Mouse (Mus musculus): ENCODE measurements around the gene Kcnj9. TPM values are rescaled to one million over a fixed set of nuclear protein-coding genes. Genes with fewer than 3 reads are reported as not detected.

Gene Kcnj9
- polyA plus RNA-seq, 1 experiment from 2014 or later: 2.1 TPM

DNA sequence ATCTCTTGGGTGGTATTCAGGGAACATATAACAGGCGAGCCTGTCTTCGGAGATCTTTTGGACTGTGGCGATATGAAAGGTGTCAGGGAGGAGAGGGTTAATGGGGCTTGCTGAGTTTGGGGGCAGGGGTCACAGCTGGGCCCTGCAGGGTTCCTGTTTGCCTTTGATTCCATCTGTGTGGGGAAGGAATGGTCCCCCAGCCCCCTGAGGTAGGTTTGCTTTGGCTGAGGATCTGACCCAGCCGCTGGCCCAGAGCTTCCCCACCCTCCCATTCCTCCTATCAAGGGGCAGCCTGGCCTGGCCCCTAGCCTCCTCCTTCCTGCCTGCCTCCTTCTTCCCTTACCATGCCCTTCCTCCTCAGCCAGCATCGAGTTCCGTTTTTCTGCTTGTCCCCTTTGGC lies 26.3 kb downstream of the Kcnj9 start:
- no peaks in the 10 kb centered on the region for H3K9me3 ChIP-seq (ENCODE audit: control insufficient read depth, low read length)
- ATAC-seq (ENCODE audit: low FRiP score): no peak
- H3K4me3 ChIP-seq (replicated peaks; ENCODE audit: low read length): no peak overlapping the region
- no peak overlapping the region for H3K4me2 ChIP-seq (replicated peaks)
- H3K9ac ChIP-seq: no peak overlapping the region
- H3K27ac ChIP-seq: no peak overlapping the region
- H3K27me3 ChIP-seq (ENCODE audit: control insufficient read depth, insufficient read depth, low read length): no peaks in the 10 kb centered on the region; the same call in 1 of the 2 replicates
- no peak for DNase-seq (ENCODE audit: low spot score)
- WGBS: 5% methylated on average over 6 of the region's 6 CpGs
- peaks cover 21% of the 10 kb centered on the region for H3K4me1 ChIP-seq (replicated peaks; ENCODE audit: control insufficient read depth, insufficient read depth, low read length)
- no peaks in the 10 kb centered on the region for H3K36me3 ChIP-seq (replicated peaks; ENCODE audit: control insufficient read depth, insufficient read depth)

DNA sequence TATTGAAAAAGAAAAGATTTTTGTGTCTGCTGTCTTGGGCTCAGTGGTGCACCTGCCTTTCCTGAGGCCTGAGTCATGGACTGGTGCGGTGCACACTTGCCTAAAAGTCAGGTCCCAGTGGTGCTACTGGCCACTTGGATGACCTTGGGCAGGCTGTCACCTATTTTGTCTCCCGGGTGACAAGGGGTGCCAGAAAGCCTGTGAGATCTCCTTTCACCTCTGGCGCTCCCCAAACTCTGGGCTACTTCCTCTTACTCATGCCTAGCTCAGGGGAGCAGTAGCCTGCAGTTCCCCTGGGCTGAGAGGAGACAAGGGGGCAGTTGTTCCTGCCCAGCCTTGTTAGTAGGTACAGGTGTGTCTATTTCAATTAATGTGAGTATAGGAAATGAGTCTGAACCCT lies 26.8 kb downstream of the Kcnj9 start:
- Histone ChIP-seq H3K36me3 (replicated peaks; ENCODE audit: control insufficient read depth, insufficient read depth) (no peaks in the 10 kb centered on the region), H3K27me3 (ENCODE audit: control insufficient read depth, insufficient read depth, low read length) (no peaks in the 10 kb centered on the region; the same call in 1 of the 2 replicates), H3K4me1 (replicated peaks; ENCODE audit: control insufficient read depth, insufficient read depth, low read length) (peaks cover 22% of the 10 kb centered on the region), H3K4me3 (replicated peaks; ENCODE audit: low read length) (no peak overlapping the region), H3K27ac (no peak overlapping the region), H3K9ac (no peak overlapping the region), H3K9me3 (ENCODE audit: control insufficient read depth, low read length) (no peaks in the 10 kb centered on the region), H3K4me2 (replicated peaks) (no peak overlapping the region)
- WGBS: 56% methylated on average over 3 of the region's 3 CpGs
- ATAC-seq (ENCODE audit: low FRiP score): no peak
- no peak for DNase-seq (ENCODE audit: low spot score)

DNA sequence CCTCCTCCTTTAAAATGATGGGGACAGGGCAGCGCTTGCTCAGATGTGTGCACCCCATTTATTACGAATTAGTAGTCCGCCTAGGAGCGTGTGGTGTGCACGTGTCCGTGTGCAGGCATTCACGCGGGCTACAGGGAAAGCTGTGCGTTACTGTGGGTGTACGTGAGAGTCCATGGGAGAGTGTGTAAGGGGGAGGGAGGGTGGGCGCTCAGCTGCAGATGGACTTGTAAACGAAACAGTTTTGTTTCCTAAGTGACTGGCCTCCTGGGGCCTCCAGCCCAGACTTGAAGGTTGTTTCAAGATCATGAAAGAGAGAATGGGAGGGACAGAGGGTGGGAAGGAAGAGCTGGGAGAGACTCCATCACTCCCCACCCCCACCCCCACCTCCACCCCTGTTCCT lies 27.9 kb downstream of the Kcnj9 start:
- Histone ChIP-seq H3K4me2 (replicated peaks) (no peak overlapping the region), H3K9ac (no peak overlapping the region), H3K27me3 (ENCODE audit: control insufficient read depth, insufficient read depth, low read length) (no peaks in the 10 kb centered on the region; the same call in 1 of the 2 replicates), H3K27ac (no peak overlapping the region; the same call in 1 of the 2 replicates), H3K9me3 (ENCODE audit: control insufficient read depth, low read length) (no peaks in the 10 kb centered on the region), H3K4me1 (replicated peaks; ENCODE audit: control insufficient read depth, insufficient read depth, low read length) (peaks cover 22% of the 10 kb centered on the region), H3K4me3 (replicated peaks; ENCODE audit: low read length) (no peak overlapping the region), H3K36me3 (replicated peaks; ENCODE audit: control insufficient read depth, insufficient read depth) (no peaks in the 10 kb centered on the region)
- ATAC-seq (ENCODE audit: low FRiP score) (peak; percentile 54; the same call in 1 of the 2 replicates), DNase-seq (ENCODE audit: low spot score) (no peak)
- 24% methylated on average over 12 of the region's 12 CpGs for WGBS

DNA sequence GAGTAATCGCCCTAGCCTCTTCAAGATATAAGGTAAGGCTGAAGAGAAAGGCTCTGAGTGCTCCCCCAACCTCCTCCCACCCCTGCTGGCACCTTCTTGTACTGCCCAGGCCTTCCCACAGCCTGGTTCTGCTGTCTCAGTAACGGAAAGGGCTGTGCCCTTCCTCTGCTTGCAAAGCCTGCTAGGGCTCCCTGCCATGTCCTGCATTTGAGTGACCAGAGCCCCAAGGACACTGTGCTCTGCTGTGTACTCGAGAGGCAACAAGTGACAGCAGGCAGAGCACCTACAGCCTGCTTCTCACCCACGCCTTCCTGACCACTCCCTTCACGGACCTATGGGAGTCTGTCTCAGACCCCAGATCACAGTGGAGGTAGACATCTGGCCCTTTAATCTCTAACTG lies 28.9 kb downstream of the Kcnj9 start:
- H3K9me3 ChIP-seq (ENCODE audit: control insufficient read depth, low read length): no peaks in the 10 kb centered on the region
- H3K9ac ChIP-seq: no peak overlapping the region
- no peaks in the 10 kb centered on the region; the same call in 1 of the 2 replicates for H3K27me3 ChIP-seq (ENCODE audit: control insufficient read depth, insufficient read depth, low read length)
- 59% methylated on average over 5 of the region's 5 CpGs for WGBS
- H3K4me3 ChIP-seq (replicated peaks; ENCODE audit: low read length): no peak overlapping the region
- H3K27ac ChIP-seq: no peak overlapping the region
- H3K4me2 ChIP-seq (replicated peaks): no peak overlapping the region
- no peak for DNase-seq (ENCODE audit: low spot score)
- no peaks in the 10 kb centered on the region for H3K36me3 ChIP-seq (replicated peaks; ENCODE audit: control insufficient read depth, insufficient read depth)
- no peak for ATAC-seq (ENCODE audit: low FRiP score)
- peaks cover 22% of the 10 kb centered on the region for H3K4me1 ChIP-seq (replicated peaks; ENCODE audit: control insufficient read depth, insufficient read depth, low read length)

DNA sequence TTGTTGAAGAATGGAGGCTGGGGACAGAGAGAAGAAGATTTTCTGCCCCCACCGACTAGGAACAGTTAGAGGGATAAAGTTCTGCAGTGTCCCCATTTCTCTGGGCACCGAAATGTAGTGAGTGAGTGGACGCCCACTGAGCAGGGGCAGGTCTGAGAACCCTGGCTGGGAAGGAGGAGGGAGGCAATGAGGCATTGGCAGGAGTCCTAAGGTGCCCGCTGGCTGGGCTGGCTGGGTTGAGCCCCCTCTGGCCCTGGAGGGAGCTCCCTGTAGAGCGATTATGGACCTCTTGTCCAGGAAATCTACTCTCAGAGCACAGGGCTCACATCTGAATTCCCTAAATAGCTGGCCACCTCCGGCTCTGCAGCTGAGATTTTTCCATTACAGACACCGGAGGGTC lies 29.6 kb downstream of the Kcnj9 start:
- no peak for ATAC-seq (ENCODE audit: low FRiP score)
- Histone ChIP-seq H3K36me3 (replicated peaks; ENCODE audit: control insufficient read depth, insufficient read depth) (no peaks in the 10 kb centered on the region), H3K27ac (no peak overlapping the region), H3K4me1 (replicated peaks; ENCODE audit: control insufficient read depth, insufficient read depth, low read length) (peaks cover 22% of the 10 kb centered on the region), H3K27me3 (ENCODE audit: control insufficient read depth, insufficient read depth, low read length) (no peaks in the 10 kb centered on the region; the same call in 1 of the 2 replicates), H3K4me2 (replicated peaks) (no peak overlapping the region), H3K9ac (no peak overlapping the region), H3K9me3 (ENCODE audit: control insufficient read depth, low read length) (no peaks in the 10 kb centered on the region), H3K4me3 (replicated peaks; ENCODE audit: low read length) (no peak overlapping the region)
- WGBS: 63% methylated on average over 7 of the region's 7 CpGs
- DNase-seq (ENCODE audit: low spot score): no peak

DNA sequence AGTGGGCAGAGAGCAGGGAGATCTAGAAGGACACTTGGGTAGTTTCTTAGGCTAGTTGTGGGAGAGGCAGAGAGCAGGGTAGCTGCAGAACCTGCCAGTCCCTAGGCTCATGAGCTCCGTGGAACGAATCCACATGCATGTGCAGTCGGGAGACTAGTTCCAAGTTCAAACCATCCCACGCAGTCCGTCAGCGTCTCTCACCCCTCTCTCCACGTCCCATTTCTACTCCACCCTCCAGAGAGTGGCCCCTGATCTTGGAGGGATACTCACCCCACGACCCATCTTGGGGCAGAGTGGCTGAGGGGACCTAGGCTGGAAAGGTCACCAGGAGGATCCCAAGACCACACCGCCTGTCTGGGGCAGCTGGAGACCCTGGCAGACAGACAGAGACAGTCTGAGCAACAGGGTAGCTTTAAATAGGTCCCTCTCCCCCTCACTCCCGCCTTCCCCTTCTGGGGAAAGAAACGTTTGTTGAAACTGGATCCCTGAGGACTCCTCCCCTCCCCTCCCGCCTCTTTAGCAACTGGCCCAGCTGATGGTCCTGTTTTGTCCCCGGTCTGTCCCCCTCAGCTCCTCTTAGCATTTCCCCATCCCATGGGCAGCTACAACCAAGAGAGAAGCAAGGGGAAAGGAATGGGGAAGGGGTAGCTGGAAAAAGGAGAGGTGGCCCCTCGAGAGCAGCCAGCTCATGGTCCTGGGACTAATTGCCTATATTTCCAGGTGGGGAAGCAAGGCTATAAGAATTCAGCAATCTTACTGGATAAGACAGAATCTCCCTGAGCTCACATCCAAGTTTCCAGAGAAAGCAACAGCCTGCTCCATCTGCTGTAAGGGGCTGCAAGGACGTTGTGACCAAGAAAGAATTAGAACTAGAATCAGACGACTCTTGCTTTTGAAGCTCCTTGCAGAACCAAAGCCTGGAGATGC lies 31.2 kb downstream of the Kcnj9 start, which contains the start of gene Atp1a2:
TSS of gene Atp1a2 (minus strand) at position 454 of the 927 bp plus-strand sequence.
- 7% methylated on average over 16 of the region's 16 CpGs for WGBS
- peaks cover 19% of the 10 kb centered on the region for H3K4me1 ChIP-seq (replicated peaks; ENCODE audit: control insufficient read depth, insufficient read depth, low read length)
- peak within 1 kb of the TSS; percentile 47 for H3K9ac ChIP-seq
- H3K9me3 ChIP-seq (ENCODE audit: control insufficient read depth, low read length): no peaks in the 10 kb centered on the region
- H3K36me3 ChIP-seq (replicated peaks; ENCODE audit: control insufficient read depth, insufficient read depth): no peaks in the 10 kb centered on the region
- ATAC-seq (ENCODE audit: low FRiP score) (peak; percentile 29; the same call in 1 of the 2 replicates), DNase-seq (ENCODE audit: low spot score) (no peak)
- H3K27me3 ChIP-seq (ENCODE audit: control insufficient read depth, insufficient read depth, low read length): no peaks in the 10 kb centered on the region; the same call in 1 of the 2 replicates
- H3K27ac ChIP-seq: peak within 1 kb of the TSS; percentile 73
- H3K4me3 ChIP-seq (replicated peaks; ENCODE audit: low read length): peak within 1 kb of the TSS; percentile 33
- H3K4me2 ChIP-seq (replicated peaks): peak within 1 kb of the TSS; percentile 44

DNA sequence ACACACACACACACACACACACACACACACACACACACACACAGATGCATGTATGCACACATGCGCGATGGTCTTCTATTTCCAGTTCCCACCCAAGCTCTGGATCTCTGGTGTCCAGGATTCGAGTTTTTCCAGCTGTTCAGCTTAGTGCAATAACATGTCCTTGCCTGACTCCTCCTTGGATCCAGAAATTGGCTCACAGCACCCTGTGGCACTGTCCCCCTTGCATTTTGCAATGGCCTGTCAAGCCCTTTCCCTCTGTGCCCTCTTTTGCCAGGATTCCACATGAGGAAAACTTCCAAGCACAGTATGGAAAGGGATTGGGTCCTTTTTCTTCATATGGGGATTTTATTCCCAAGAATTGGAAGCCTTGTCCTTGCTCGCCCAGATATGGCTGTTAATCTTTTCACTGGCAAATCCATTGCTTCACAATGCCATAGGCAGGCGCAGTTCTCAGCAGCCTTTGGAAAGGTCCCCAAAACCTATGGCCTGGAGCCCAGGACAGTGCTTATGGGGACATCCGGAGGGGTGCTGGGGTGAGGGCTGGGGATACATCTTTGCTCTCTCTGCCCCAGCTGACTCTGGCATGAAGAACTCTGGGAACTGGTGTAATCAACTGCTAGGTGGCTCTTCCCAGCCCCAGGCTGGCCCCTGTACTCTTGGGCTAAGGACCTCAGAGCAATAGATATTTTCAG lies 32.2 kb downstream of the Kcnj9 start:
- peak overlapping the region; percentile 33 for H3K4me3 ChIP-seq (replicated peaks; ENCODE audit: low read length)
- H3K9ac ChIP-seq: peak overlapping the region; percentile 47
- no peak for DNase-seq (ENCODE audit: low spot score)
- H3K36me3 ChIP-seq (replicated peaks; ENCODE audit: control insufficient read depth, insufficient read depth): no peaks in the 10 kb centered on the region
- peak overlapping the region; percentile 44 for H3K4me2 ChIP-seq (replicated peaks)
- no peaks in the 10 kb centered on the region; the same call in 1 of the 2 replicates for H3K27me3 ChIP-seq (ENCODE audit: control insufficient read depth, insufficient read depth, low read length)
- H3K9me3 ChIP-seq (ENCODE audit: control insufficient read depth, low read length): no peaks in the 10 kb centered on the region
- peak overlapping the region; percentile 73 for H3K27ac ChIP-seq
- 78% methylated on average over 6 of the region's 6 CpGs for WGBS
- no peak for ATAC-seq (ENCODE audit: low FRiP score)
- peaks cover 17% of the 10 kb centered on the region for H3K4me1 ChIP-seq (replicated peaks; ENCODE audit: control insufficient read depth, insufficient read depth, low read length)

DNA sequence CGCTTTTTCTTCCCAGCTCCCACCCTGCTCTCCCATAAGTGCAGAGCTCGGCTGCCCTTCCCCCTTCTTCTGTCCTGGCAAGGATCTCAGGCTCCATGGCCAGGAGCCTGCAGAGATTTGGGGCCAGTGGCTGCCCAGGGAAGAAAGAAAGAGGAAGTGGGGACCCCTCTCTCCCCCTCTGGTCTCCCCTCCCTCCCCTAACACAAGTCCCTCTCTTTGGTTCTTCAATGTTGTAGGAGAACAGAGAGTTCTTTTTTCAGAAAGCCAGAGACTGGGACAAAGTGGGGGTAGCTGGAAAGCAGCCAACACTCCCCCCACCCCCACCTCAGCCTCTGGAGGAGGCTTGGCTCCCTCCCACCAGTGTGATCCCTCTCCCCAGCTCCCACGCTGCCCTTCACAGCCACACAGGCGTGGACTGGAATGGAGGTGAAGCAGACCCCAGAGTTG lies 33.3 kb downstream of the Kcnj9 start:
- WGBS: 58% methylated on average over 4 of the region's 4 CpGs
- Histone ChIP-seq H3K27ac (peak overlapping the region; percentile 73), H3K4me3 (replicated peaks; ENCODE audit: low read length) (peak overlapping the region; percentile 33), H3K4me2 (replicated peaks) (peak overlapping the region; percentile 44), H3K4me1 (replicated peaks; ENCODE audit: control insufficient read depth, insufficient read depth, low read length) (peaks cover 7% of the 10 kb centered on the region), H3K27me3 (ENCODE audit: control insufficient read depth, insufficient read depth, low read length) (no peaks in the 10 kb centered on the region; the same call in 1 of the 2 replicates), H3K9me3 (ENCODE audit: control insufficient read depth, low read length) (no peaks in the 10 kb centered on the region), H3K36me3 (replicated peaks; ENCODE audit: control insufficient read depth, insufficient read depth) (no peaks in the 10 kb centered on the region), H3K9ac (no peak overlapping the region)
- DNase-seq (ENCODE audit: low spot score): no peak
- ATAC-seq (ENCODE audit: low FRiP score): peak; percentile 83

DNA sequence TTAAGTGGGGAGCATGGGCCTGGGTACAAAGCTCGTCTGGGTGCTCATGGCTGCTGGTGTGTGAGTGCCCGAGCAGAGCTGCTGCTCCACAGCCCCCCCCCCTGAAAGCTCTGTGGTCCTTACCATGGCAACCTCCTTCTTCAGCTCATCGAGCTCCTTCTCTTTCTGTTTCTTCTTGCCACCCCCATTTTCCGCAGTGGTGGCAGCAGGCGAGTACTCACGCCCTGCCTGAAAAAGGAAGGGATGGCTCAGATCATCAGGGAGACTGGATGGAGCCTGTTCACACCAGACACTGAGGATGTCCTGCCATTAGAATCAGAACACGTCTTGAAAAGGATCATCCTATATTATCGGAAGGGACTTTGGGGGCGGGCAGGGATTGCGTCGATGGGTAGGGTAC lies 35.7 kb downstream of the Kcnj9 start:
- no peak overlapping the region for H3K4me2 ChIP-seq (replicated peaks)
- H3K4me1 ChIP-seq (replicated peaks; ENCODE audit: control insufficient read depth, insufficient read depth, low read length): peaks cover 6% of the 10 kb centered on the region; the same call in 1 of the 2 replicates
- H3K9ac ChIP-seq: no peak overlapping the region
- H3K4me3 ChIP-seq (replicated peaks; ENCODE audit: low read length): no peak overlapping the region
- H3K27ac ChIP-seq: no peak overlapping the region
- 81% methylated on average over 11 of the region's 11 CpGs for WGBS
- no peaks in the 10 kb centered on the region for H3K27me3 ChIP-seq (ENCODE audit: control insufficient read depth, insufficient read depth, low read length)
- H3K36me3 ChIP-seq (replicated peaks; ENCODE audit: control insufficient read depth, insufficient read depth): 0 out of 2 replicates have a peak, but pooled peaks cover 1% of the 10 kb centered on the region
- no peak for ATAC-seq (ENCODE audit: low FRiP score)
- H3K9me3 ChIP-seq (ENCODE audit: control insufficient read depth, low read length): no peaks in the 10 kb centered on the region
- no peak for DNase-seq (ENCODE audit: low spot score)

All from hindbrain, embryonic 14.5 days (tissue).